Mouse (Mus musculus) embryonic facial prominence, embryonic 11.5 days (tissue): ENCODE data around the gene Gm20917. TPM values are rescaled to one million over a fixed set of nuclear protein-coding genes. Genes with fewer than 3 reads are reported as not detected.
"Not testable (repeated sequence)": the region's sequence is repeated elsewhere in the genome, so short reads cannot be mapped to it uniquely, and the experiment has no call there.

Experiments
- ATAC-seq: fragments of 200-750 bp; cut with Nextera tagmentation; replicated peaks from 2 replicates; pipeline ENCODE4 v1.8.0; 2017; ENCODE audit warnings: low read depth; ENCODE audit not compliant: insufficient number of reproducible peaks, low FRiP score, low TSS enrichment
- DNase-seq: peaks from one replicate; pipeline ENCODE4 v3.0.0-alpha.2; 2015; ENCODE audit warnings: low spot score
- H3K27ac ChIP-seq: fragments of 300-500 bp; sonication (generic); replicated peaks from 2 replicates; pipeline ENCODE4 v1.5.1; 2014; ENCODE audit warnings: mild to moderate bottlenecking, low read depth, low read length, control low read depth
- H3K27me3 ChIP-seq: fragments of 300-500 bp; sonication (generic); 2 replicates; pipeline ENCODE4 v1.6.1; 2014; ENCODE audit warnings: mild to moderate bottlenecking, low read length, moderate library complexity, mixed read lengths; ENCODE audit not compliant: control insufficient read depth, insufficient read depth
- H3K36me3 ChIP-seq: fragments of 300-500 bp; sonication (generic); replicated peaks from 2 replicates; pipeline ENCODE4 v1.6.1; 2014; ENCODE audit warnings: low read depth, mild to moderate bottlenecking, low read length, moderate library complexity, mixed read lengths; ENCODE audit not compliant: control insufficient read depth, insufficient read depth
- H3K4me1 ChIP-seq: fragments of 300-500 bp; sonication (generic); 2 replicates; pipeline ENCODE4 v1.6.1; 2014; ENCODE audit warnings: low read length, mixed read lengths; ENCODE audit not compliant: control insufficient read depth, insufficient read depth
- H3K4me2 ChIP-seq: fragments of 300-500 bp; sonication (generic); 2 replicates; pipeline ENCODE4 v1.6.1; 2014; ENCODE audit warnings: low read depth, mild to moderate bottlenecking, control low read depth, low read length, moderate library complexity
- H3K4me3 ChIP-seq: fragments of 300-500 bp; sonication (generic); 2 replicates; pipeline ENCODE4 v1.5.1; 2014; ENCODE audit warnings: low read depth, low read length, control low read depth
- H3K9ac ChIP-seq: fragments of 300-500 bp; sonication (generic); replicated peaks from 2 replicates; pipeline ENCODE4 v1.6.1; 2014; ENCODE audit warnings: mild to moderate bottlenecking, control low read depth, low read length
- H3K9me3 ChIP-seq: fragments of 300-500 bp; sonication (generic); replicated peaks from 2 replicates; pipeline ENCODE4 v1.6.1; 2016; ENCODE audit warnings: mild to moderate bottlenecking, low read length, inconsistent platforms, mixed read lengths; ENCODE audit not compliant: control insufficient read depth
- WGBS: fragments of 180-500 bp; shearing (Covaris S2); extraction: QIAGEN DNeasy Blood & Tissue Kit; methylation state at CpG from one replicate; pipeline ENCODE4 v1.1.7; 2014; 5-methylcytosine and 5-hydroxymethylcytosine counted together
- polyA plus RNA-seq: library from polyadenylated mRNA; unstranded; fragments of >200 nt; fragmentation: Nextera tagmentation; extraction: Ambion mirVana; gene quantifications from 2 replicates; pipeline ENCODE4 v1.2.1, GENCODE M21; 2014

The Gm20917 gene
- not detected in 2 replicates for polyA plus RNA-seq

GRCm38 (mm10) chrY:79151022-79151421 is at the start of gene Gm20917:
TSS of gene Gm20917 (minus strand) at chrY:79151122.
- not testable (repeated sequence) for H3K4me1 ChIP-seq, H3K27me3 ChIP-seq, DNase-seq, H3K36me3 ChIP-seq, H3K27ac ChIP-seq, H3K9me3 ChIP-seq, H3K9ac ChIP-seq, ATAC-seq, H3K4me2 ChIP-seq, H3K4me3 ChIP-seq
- no CpG with 5 or more reads among the region's 4 CpGs for WGBS

Other genes with a start within 250 kb of the Gm20917 start
- gene Gm20916, start 168.4 kb upstream of the Gm20917 start, polyA plus RNA-seq: not detected in 2 replicates